Mouse (Mus musculus): ENCODE measurements at regions not wholly inside any gene's neighbourhood (a gene's known extent, or its start where the extent isn't known, plus 50 kb on each side); places are given as distances from the start of the nearest gene placed in this dataset.
"Not testable (repeated sequence)": the region's sequence is repeated elsewhere in the genome, so short reads cannot be mapped to it uniquely, and the experiment has no call there.

GRCm38 (mm10) chr6:89121023-89121745 is 219.1 kb downstream of the Tpra1 start:
- no peak for ATAC-seq (replicated peaks; ENCODE audit: poor library complexity, severe bottlenecking)

- no peak for ATAC-seq (replicated peaks; ENCODE audit: poor library complexity, severe bottlenecking)
These were observed 219.7 kb downstream of the Tpra1 start for GRCm38 (mm10) chr6:89121746-89122070.

GRCm38 (mm10) chr6:89125916-89126315 is 223.9 kb downstream of the Tpra1 start:
- ATAC-seq (replicated peaks; ENCODE audit: poor library complexity, severe bottlenecking) = no peak

- not testable (repeated sequence) for ATAC-seq (replicated peaks; ENCODE audit: poor library complexity, severe bottlenecking)
These were observed 226.1 kb downstream of the Tpra1 start for GRCm38 (mm10) chr6:89128141-89128540.

GRCm38 (mm10) chr6:89140469-89140868 is 222.0 kb downstream of the Plxna1 start:
- no peak for ATAC-seq (replicated peaks; ENCODE audit: poor library complexity, severe bottlenecking)

- no peak for ATAC-seq (replicated peaks; ENCODE audit: poor library complexity, severe bottlenecking)
These were observed 209.3 kb downstream of the Plxna1 start for GRCm38 (mm10) chr6:89153027-89153662.

GRCm38 (mm10) chr6:89157501-89157900 is 204.9 kb downstream of the Plxna1 start:
- ATAC-seq (replicated peaks; ENCODE audit: poor library complexity, severe bottlenecking) = no peak

GRCm38 (mm10) chr6:89160051-89160450 is 202.4 kb downstream of the Plxna1 start:
- no peak for ATAC-seq (replicated peaks; ENCODE audit: poor library complexity, severe bottlenecking)

- ATAC-seq (replicated peaks; ENCODE audit: poor library complexity, severe bottlenecking) = no peak
These were observed 200.7 kb downstream of the Plxna1 start for GRCm38 (mm10) chr6:89161746-89162145.

- no peak for ATAC-seq (replicated peaks; ENCODE audit: poor library complexity, severe bottlenecking)
These were observed 192.9 kb downstream of the Plxna1 start for GRCm38 (mm10) chr6:89169520-89169919.

- ATAC-seq (replicated peaks; ENCODE audit: poor library complexity, severe bottlenecking) = not testable (repeated sequence)
These were observed 177.5 kb downstream of the Plxna1 start for GRCm38 (mm10) chr6:89184920-89185319.

GRCm38 (mm10) chr6:89200514-89201284 is 161.7 kb downstream of the Plxna1 start:
- ATAC-seq (replicated peaks; ENCODE audit: poor library complexity, severe bottlenecking) = not testable (repeated sequence)

GRCm38 (mm10) chr6:89215021-89215420 is 147.4 kb downstream of the Plxna1 start:
- no peak for ATAC-seq (replicated peaks; ENCODE audit: poor library complexity, severe bottlenecking)

- ATAC-seq (replicated peaks; ENCODE audit: poor library complexity, severe bottlenecking) = no peak
These were observed 126.9 kb downstream of the Plxna1 start for GRCm38 (mm10) chr6:89235416-89236075.

- no peak for ATAC-seq (replicated peaks; ENCODE audit: poor library complexity, severe bottlenecking)
These were observed 126.2 kb downstream of the Plxna1 start for GRCm38 (mm10) chr6:89236226-89236625.

- no peak for ATAC-seq (replicated peaks; ENCODE audit: poor library complexity, severe bottlenecking)
These were observed 125.4 kb downstream of the Plxna1 start for GRCm38 (mm10) chr6:89236892-89237646.

GRCm38 (mm10) chr6:89238871-89239270 is 123.5 kb downstream of the Plxna1 start:
- no peak for ATAC-seq (replicated peaks; ENCODE audit: poor library complexity, severe bottlenecking)

- no peak for ATAC-seq (replicated peaks; ENCODE audit: poor library complexity, severe bottlenecking)
These were observed 122.9 kb downstream of the Plxna1 start for GRCm38 (mm10) chr6:89239511-89239910.

GRCm38 (mm10) chr6:89240168-89240705 is 122.2 kb downstream of the Plxna1 start:
- no peak for ATAC-seq (replicated peaks; ENCODE audit: poor library complexity, severe bottlenecking)
